ENCODE assay signal across 8 mouse cellular contexts in the genomic region with DNA sequence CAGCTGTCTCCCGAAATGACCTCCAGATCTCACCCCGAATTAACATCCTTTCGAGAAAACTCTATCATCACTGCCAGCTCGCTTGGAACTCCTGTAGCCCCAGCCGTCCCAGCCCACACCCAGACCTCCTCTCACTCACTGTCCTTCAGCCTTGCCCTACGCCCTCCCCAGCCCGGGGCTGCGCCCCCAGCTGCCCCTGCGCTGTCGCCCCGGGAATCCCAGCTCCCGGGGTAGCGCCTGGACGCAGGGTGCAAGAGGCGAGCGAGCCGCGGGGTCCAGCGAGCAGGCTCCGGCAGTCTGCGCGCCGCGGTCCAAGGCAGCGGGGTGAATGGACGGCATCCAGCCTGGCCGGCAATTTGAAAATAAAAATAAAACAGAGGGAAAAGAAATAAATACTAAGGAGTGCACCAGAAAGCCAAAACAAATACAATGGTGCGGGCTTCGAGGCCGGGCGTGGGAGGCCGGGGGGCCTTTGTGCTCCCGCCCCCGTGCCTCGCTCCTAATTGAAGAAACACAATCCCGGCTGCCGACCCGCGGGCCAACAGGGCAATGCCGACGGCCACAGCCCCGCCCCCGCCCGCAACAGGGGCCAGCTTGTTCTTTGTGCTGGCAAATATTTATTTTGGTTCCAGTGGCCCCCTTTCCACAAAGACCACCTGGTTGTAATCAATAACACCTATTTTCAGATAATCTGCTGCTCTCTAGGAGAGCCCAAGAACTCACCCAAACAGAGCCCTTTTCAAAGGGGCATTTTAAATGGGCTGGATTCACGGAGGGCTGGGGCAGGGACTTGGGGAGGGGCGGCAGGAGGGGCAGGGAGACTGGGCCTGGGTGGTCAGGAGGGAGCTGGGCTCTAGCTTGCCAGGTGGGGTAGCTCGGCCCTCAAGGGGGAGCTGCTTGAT. TPM values are rescaled to one million over a fixed set of nuclear protein-coding genes. Genes with fewer than 3 reads are reported as not detected.
DNase-seq lines count a peak whose midpoint lies in the region; ATAC-seq lines count a peak whose summit lies in the region.

No protein-coding gene starts in this region.

- H3K4me1 ChIP-seq in heart, embryonic 16.5 days (ENCODE audit: control insufficient read depth, insufficient read depth, low read length) = peaks cover 15% of the 10 kb centered on the region
- peaks cover 32% of the 10 kb centered on the region for H3K4me1 ChIP-seq in limb, embryonic 12.5 days (replicated peaks)

- H3K9me3 ChIP-seq in heart, embryonic 16.5 days (replicated peaks; ENCODE audit: control insufficient read depth, low read length) = no peaks in the 10 kb centered on the region
- no peaks in the 10 kb centered on the region for H3K9me3 ChIP-seq in limb, embryonic 12.5 days

- H3K4me3 ChIP-seq in heart, embryonic 16.5 days (ENCODE audit: low read length) = peak overlapping the region; percentile 63
- H3K4me3 ChIP-seq in limb, embryonic 12.5 days (replicated peaks) = peak overlapping the region; percentile 55

- no peak overlapping the region for H3K27ac ChIP-seq in heart, embryonic 16.5 days (ENCODE audit: low read length)
- H3K27ac ChIP-seq in limb, embryonic 12.5 days = peak overlapping the region; percentile 96

- no peak; the same call in 1 of the 2 replicates for ATAC-seq in heart, embryonic 16.5 days (replicated peaks; ENCODE audit: extremely low read depth, insufficient read depth, low FRiP score)
- ATAC-seq in limb, embryonic 12.5 days (ENCODE audit: insufficient number of reproducible peaks, insufficient read depth, low FRiP score, low TSS enrichment, low read depth) = peak; percentile 65

- H3K4me2 ChIP-seq in heart, embryonic 16.5 days (ENCODE audit: low read depth, low read length) = peak overlapping the region; percentile 99
- H3K4me2 ChIP-seq in limb, embryonic 12.5 days = peak overlapping the region; percentile 93

- H3K27me3 ChIP-seq in heart, embryonic 16.5 days (ENCODE audit: control insufficient read depth, insufficient read depth, low read length) = peaks cover 9% of the 10 kb centered on the region
- peaks cover 17% of the 10 kb centered on the region for H3K27me3 ChIP-seq in limb, embryonic 12.5 days

- peak overlapping the region; percentile 75 for H3K9ac ChIP-seq in heart, embryonic 16.5 days (ENCODE audit: low read length)
- peak overlapping the region; percentile 87 for H3K9ac ChIP-seq in limb, embryonic 12.5 days (replicated peaks)

- H3K36me3 ChIP-seq in heart, embryonic 16.5 days (ENCODE audit: control insufficient read depth, insufficient read depth) = no peaks in the 10 kb centered on the region
- H3K36me3 ChIP-seq in limb, embryonic 12.5 days = no peaks in the 10 kb centered on the region

- WGBS in heart, embryonic 16.5 days = 3% methylated on average over 47 of the region's 47 CpGs
- under 1% methylated on average over 47 of the region's 47 CpGs for WGBS in limb, embryonic 12.5 days

- DNase-seq in kidney, adult 18-20 months = peak; percentile 59
- DNase-seq in kidney, adult 9 months = no peak
- DNase-seq in embryo, embryonic 11 days = peak; percentile 84
- DNase-seq in neural tube, embryonic 10.5 days (ENCODE audit: extremely low spot score, low spot score) = peak; percentile 80
- no peak for DNase-seq in cerebellum, postnatal 36 days
- no peak for DNase-seq in urinary bladder, adult 18-20 months (ENCODE audit: low spot score in 2 of 2)

RNA-seq across cellular contexts. Expression of a gene that starts 37.0 kb away (rescaled TPM):
- polyA plus RNA-seq in heart, embryonic 16.5 days (2015; fragmentation: Nextera tagmentation; extraction: Ambion mirVana) = 0.07 TPM in 1 of 2 replicates, not detected in the other
- not detected in 2 replicates for polyA plus RNA-seq in limb, embryonic 12.5 days (2016; fragmentation: Nextera tagmentation; extraction: Ambion mirVana)

Comparison
In these comparisons a context has a peak if more than half of its experiments do, and no peak if none do; other contexts are left out.
1. DNase-seq: peak in kidney, adult 18-20 months (single experiment), embryo, embryonic 11 days (single experiment) and neural tube, embryonic 10.5 days (single experiment); none in kidney, adult 9 months (single experiment), cerebellum, postnatal 36 days (0 of 2) and urinary bladder, adult 18-20 months (0 of 2).